Mouse (Mus musculus) C2C12 (cell line): ENCODE data around the gene Mrpl21.

Experiments used
- CTCF ChIP-seq: IDR thresholded peaks from one replicate; pipeline ENCODE4 v1.5.1; 2011; ENCODE audit not compliant: control insufficient read depth, insufficient read depth, insufficient read length
- MAX ChIP-seq: IDR thresholded peaks from one replicate; pipeline ENCODE4 v1.6.1; 2011; ENCODE audit warnings: mild to moderate bottlenecking, control low read depth
- MYOD1 ChIP-seq: IDR thresholded peaks from one replicate; pipeline ENCODE4 v1.6.1; 2011; ENCODE audit warnings: low read depth; ENCODE audit not compliant: control insufficient read depth, insufficient read length
- MYOG ChIP-seq: IDR thresholded peaks from one replicate; pipeline ENCODE4 v1.6.1; 2011; ENCODE audit not compliant: control insufficient read depth, insufficient read length; ENCODE audit errors: extremely low read depth
- USF1 ChIP-seq: IDR thresholded peaks from one replicate; pipeline ENCODE4 v1.6.1; 2011; ENCODE audit warnings: low read depth, mild to moderate bottlenecking, control low read depth, moderate library complexity

DNA sequence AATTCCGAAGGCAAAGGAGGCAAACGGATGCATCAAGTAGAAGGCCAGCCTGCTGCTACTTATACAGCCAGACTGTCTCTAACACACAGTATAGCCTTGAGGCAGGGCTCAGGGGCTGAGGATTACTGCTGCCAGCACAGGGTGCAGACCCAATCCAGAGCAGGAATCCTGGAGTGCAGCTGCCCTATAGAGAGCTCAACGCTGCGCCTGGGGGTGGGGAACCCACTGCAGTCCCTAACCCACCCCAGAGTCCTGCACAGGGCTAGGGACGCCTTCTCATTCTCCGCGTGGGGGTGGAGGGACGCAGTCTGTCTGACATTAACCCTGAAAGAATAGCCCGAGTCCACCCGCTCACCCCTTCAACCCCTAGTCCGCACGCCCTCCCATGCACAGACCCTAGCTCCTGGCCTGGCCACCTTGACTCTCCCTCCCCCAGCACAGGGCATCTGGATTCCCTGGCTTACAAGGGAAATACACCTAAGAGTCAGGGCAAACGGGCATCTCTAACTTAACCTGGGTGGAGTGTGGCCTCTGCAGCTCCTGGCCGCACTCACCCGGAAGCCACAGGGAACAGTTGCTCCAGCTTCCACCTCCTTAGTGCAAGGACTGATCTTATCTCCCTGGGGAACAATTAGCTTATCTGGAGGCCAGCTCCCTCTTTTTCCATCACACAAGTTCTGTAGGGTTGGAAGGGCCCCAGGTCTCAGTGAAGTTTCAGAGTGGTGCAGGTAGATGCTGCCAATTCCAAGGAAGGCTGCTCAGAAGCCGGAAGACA is 24.7 kb downstream of the Mrpl21 start:
- TF ChIP-seq CTCF = no peak
- no peak for TF ChIP-seq MAX
- TF ChIP-seq USF1 = no peak
- no peak for TF ChIP-seq MYOD1
- TF ChIP-seq MYOG = no peak
